ENCODE assay signal across 1 mouse cellular context in genomic region chr13:58215592-58216341, GRCm38 (mm10).
TF ChIP-seq lines count a peak whose summit lies in the region.

Ubqln1 (minus strand) TSS chr13:58215653.

TF ChIP-seq in CH12.LX, 34 proteins besides CTCF, POLR2A, EP300 and RAD21 (continued from another document):
- peak; percentile 38; the same call in 1 of the 2 replicates for TF ChIP-seq JUND (conservative IDR thresholded peaks at IDR 0.05; ENCODE audit: low read depth, low read length)
- TF ChIP-seq ELF1 (IDR thresholded peaks at IDR 0.05; ENCODE audit: low read depth, low read length): peak; percentile 76
- TF ChIP-seq USF1 (IDR thresholded peaks at IDR 0.05; ENCODE audit: low read depth, low read length): no peak
- no peak for TF ChIP-seq CHD1 (IDR thresholded peaks at IDR 0.05; ENCODE audit: low read depth, low read length)
- TF ChIP-seq KAT2A (IDR thresholded peaks at IDR 0.05; ENCODE audit: insufficient replicate concordance, low read length): 0 out of 2 replicates have a peak, but pooled peaks have one; percentile 54
- TF ChIP-seq ZMIZ1 (IDR thresholded peaks at IDR 0.05; ENCODE audit: low read depth, low read length): peak; percentile 85
- TF ChIP-seq TBP (conservative IDR thresholded peaks at IDR 0.05; ENCODE audit: low read depth, low read length): 0 out of 2 replicates have a peak, but pooled peaks have one; percentile 35
- no peak for TF ChIP-seq PAX5 (IDR thresholded peaks at IDR 0.05; ENCODE audit: low read length)
- peak; percentile 77 for TF ChIP-seq NRF1 (IDR thresholded peaks at IDR 0.05; ENCODE audit: low read depth, low read length)
- no peak for TF ChIP-seq RCOR1 (conservative IDR thresholded peaks at IDR 0.05; ENCODE audit: low read depth, low read length)
- TF ChIP-seq NELFE (IDR thresholded peaks at IDR 0.05; ENCODE audit: low read depth, low read length): peak; percentile 94
